Mouse (Mus musculus): ENCODE data around the gene Fam205a1. TPM values are rescaled to one million over a fixed set of nuclear protein-coding genes. Genes with fewer than 3 reads are reported as not detected.
"Not testable (repeated sequence)": the region's sequence is repeated elsewhere in the genome, so short reads cannot be mapped to it uniquely, and the experiment has no call there.

Fam205a1 gene
- total RNA-seq, 2 experiments from 2014 or later = 0.16 TPM; not detected in 1

DNA sequence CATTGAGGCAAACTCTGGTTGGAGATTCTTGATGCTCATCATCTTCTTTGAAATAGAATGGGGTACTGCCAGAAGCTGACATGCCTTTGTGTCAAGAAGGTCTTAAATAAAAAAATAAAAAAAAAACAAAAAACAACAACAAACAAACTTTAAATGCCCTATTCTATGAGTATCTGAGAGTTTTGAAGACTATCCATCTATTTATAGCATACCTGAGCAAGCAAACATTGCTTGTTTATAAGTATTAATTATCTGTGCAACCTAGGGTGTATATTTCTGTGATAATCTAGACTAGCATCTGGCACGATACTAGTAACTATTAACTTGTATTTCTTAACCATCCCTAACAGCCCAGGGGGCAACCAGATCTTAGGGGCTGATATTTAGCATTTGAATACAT is 3.0 kb upstream of the Fam205a1 start, which contains the start of gene Gm12394:
Gene Gm12394 (minus strand): TSS at position 101 of the 400 bp plus-strand sequence.
- intact Hi-C loops (cut with DNase I); DNase-seq: not testable (repeated sequence)

Other genes starting within 250 kb of the Fam205a1 start
- not detected for gene Gm10591, start 241.7 kb downstream of the Fam205a1 start, total RNA-seq (2021)
- 10 to 100 TPM in 1 of 2 experiments, 1 to 10 TPM in 1; 9.3 to 11.7 TPM for gene Gm2564, start 224.2 kb downstream of the Fam205a1 start, total RNA-seq (2021)
- gene Ccl27b, start 198.6 kb downstream of the Fam205a1 start, total RNA-seq (2021) = 1 to 10 TPM in 1 of 2 experiments, not detected in 1; 2.0 TPM
- not detected for gene Il11ra2, start 192.0 kb downstream of the Fam205a1 start, total RNA-seq (2021)
- 1 to 10 TPM in 1 of 2 experiments, under 1 TPM in 1; 0.96 to 2.8 TPM for gene 4930578G10Rik, start 118.3 kb downstream of the Fam205a1 start, total RNA-seq (2021)
- gene Ccl19, start 97.3 kb downstream of the Fam205a1 start, total RNA-seq (2021) = not detected
- not detected for gene Ccl21a, start 79.9 kb downstream of the Fam205a1 start, total RNA-seq (2021)
- 1 to 10 TPM; 1.4 to 1.7 TPM for gene Gm12394, start 2.9 kb upstream of the Fam205a1 start, total RNA-seq (2021)
- gene Fam205c, start 20.3 kb upstream of the Fam205a1 start, total RNA-seq (2021) = 1 to 10 TPM in 1 of 2 experiments, under 1 TPM in 1; 0.42 to 1.3 TPM
- gene Phf24, start 62.8 kb upstream of the Fam205a1 start, total RNA-seq (2021) = 100 to 1,000 TPM; 156 to 162 TPM
- 100 to 1,000 TPM; 152 to 156 TPM for gene Dnajb5, start 95.9 kb upstream of the Fam205a1 start, total RNA-seq (2021)
- not detected for gene 1700022I11Rik, start 115.7 kb upstream of the Fam205a1 start, total RNA-seq (2021)
- gene Vcp, start 146.6 kb upstream of the Fam205a1 start, total RNA-seq (2021) = 100 to 1,000 TPM; 244 to 265 TPM
- 10 to 100 TPM; 15.7 to 16.8 TPM for gene Fancg, start 156.6 kb upstream of the Fam205a1 start, total RNA-seq (2021)
- gene Pigo, start 171.9 kb upstream of the Fam205a1 start, total RNA-seq (2021) = 10 to 100 TPM; 26.5 to 29.5 TPM
- gene Stoml2, start 177.8 kb upstream of the Fam205a1 start, total RNA-seq (2021) = 10 to 100 TPM; 90.3 to 94.9 TPM
- 10 to 100 TPM; 48.8 to 57.7 TPM for gene Fam214b, start 192.3 kb upstream of the Fam205a1 start, total RNA-seq (2021)
- gene Unc13b, start 205.1 kb upstream of the Fam205a1 start, total RNA-seq (2021) = 10 to 100 TPM; 84.4 to 88.2 TPM

All from left cerebral cortex, postnatal 4 days (tissue).